Mouse (Mus musculus) ES-Bruce4 (cell line): Measurements from ENCODE around the gene Pde4d.

Source experiments
- CTCF ChIP-seq: IDR thresholded peaks from one replicate; pipeline ENCODE4 v1.8.1; 2011; ENCODE audit warnings: low read depth, low read length
- POLR2A ChIP-seq: IDR thresholded peaks from one replicate; pipeline ENCODE4 v1.8.1; 2011; ENCODE audit warnings: low read length; ENCODE audit not compliant: insufficient read depth

DNA sequence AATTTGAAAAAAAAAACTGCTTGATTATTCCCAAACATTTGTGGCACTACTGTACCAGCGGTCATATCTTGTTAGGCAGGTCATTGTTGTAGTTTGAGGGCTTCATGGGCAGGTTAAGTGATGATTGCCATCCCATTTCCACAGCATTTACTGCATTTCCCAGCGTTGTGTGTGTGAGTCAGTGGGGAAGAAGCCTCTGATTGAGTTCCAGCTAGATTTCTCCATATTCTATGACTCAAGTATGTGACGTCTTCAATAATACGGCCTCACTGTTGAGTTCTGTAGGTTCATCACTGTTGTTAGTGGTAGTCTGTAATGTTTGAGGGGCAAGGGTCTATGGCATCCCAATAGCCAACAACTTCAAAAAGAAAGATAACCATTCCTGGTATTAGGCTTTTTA, 255.7 kb downstream of the Pde4d start:
- TF ChIP-seq POLR2A (no peak), CTCF (no peak)
